Mouse (Mus musculus): ENCODE results near the gene Polrmt. TPM values are rescaled to one million over a fixed set of nuclear protein-coding genes. Genes with fewer than 3 reads are reported as not detected.

The Polrmt gene
- 48.3 and 50.6 TPM in 2 replicates for polyA plus RNA-seq (2015; fragmentation: Nextera tagmentation; extraction: Ambion mirVana)

DNA sequence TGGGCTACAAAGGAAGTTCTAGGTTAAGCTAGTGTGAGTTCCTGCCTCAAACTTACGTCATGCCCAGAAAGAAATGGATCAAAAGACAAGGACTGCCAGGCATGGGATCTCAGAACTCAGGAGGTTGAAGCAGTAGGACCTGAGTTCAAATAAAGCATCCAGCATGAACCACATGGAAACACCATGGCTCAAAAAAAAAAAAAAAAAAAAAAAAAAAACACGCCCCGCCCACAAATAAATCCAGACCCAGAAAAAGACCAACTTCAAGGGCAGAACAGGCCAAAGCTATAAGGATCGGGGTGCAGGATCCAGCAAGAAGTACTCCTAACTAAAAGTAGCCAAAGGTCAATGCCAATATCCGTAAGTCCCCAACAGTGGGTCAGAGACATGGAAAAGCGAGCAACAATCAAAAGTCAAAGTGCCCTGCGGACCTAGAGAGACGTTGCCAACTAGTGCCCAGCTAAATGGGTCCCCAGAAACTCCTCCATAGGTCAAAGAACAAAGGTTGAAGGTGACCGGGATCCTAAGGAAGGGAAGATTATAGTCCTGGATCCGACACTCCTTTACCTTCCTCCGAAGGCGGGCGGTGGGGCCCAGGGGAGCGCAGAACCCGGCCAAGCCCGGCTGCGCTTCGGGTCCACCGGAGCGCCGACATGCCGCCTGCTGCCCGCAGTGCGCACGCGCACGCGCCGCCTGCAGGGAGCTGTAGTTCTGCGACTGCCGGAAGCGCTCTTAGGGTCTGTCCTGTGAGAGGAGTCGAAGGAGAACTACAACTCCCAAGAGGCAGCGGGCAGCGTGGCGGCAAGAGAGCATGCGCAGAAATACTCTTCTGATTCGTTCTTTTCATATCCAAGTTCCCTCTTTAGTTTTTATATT, at the start of gene Polrmt:
Polrmt (minus strand) TSS at position 684 of the 876 bp plus-strand sequence.
- Histone ChIP-seq H3K36me3 (replicated peaks) (peaks cover 20% of the 10 kb centered on the region), H3K4me1 (peaks cover 17% of the 10 kb centered on the region), H3K9me3 (no peaks in the 10 kb centered on the region), H3K9ac (peak within 1 kb of the TSS; percentile 64), H3K27me3 (replicated peaks) (no peaks in the 10 kb centered on the region), H3K27ac (peak within 1 kb of the TSS; percentile 53; the same call in 1 of the 2 replicates), H3K4me2 (peak within 1 kb of the TSS; percentile 83), H3K4me3 (peak within 1 kb of the TSS; percentile 67)
- peak; percentile 95 for ATAC-seq (replicated peaks)
- 3% methylated on average over 38 of the region's 38 CpGs for WGBS

DNA sequence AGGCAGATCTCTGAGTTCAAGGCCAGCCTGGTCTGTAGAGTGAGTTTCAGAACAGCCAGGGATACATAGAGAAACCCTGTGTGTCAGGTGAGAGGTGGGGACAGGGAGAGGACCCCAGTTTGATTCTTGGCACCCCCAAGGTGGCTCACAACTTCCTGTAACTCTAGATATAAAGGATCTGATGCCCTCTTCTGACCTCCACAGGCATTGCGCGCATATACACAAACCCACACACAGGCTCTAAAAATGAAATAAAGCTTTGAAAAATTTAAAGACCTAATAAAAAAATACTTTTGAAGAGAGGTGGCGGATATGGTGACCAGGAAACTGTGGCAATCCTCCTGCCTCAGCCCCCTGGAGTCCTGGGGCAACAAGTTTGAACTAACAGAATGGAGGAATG, 49.5 kb upstream of the Polrmt start:
- no peak overlapping the region for H3K4me3 ChIP-seq
- H3K9ac ChIP-seq = no peak overlapping the region
- 0 out of 2 replicates have a peak overlapping the region, but pooled peaks have one; percentile 8 for H3K4me2 ChIP-seq
- no peaks in the 10 kb centered on the region for H3K9me3 ChIP-seq
- no peak overlapping the region for H3K27ac ChIP-seq
- peaks cover 51% of the 10 kb centered on the region for H3K4me1 ChIP-seq
- no peaks in the 10 kb centered on the region for H3K27me3 ChIP-seq (replicated peaks)
- 98% methylated on average over 3 of the region's 3 CpGs for whole genome bisulfite sequencing
- ATAC-seq (replicated peaks) = no peak
- H3K36me3 ChIP-seq (replicated peaks) = no peaks in the 10 kb centered on the region

- peak overlapping the region; percentile 94 for H3K9ac ChIP-seq
- H3K4me1 ChIP-seq = peaks cover 48% of the 10 kb centered on the region
- peak overlapping the region; percentile 92 for H3K4me3 ChIP-seq
- no peaks in the 10 kb centered on the region for H3K36me3 ChIP-seq (replicated peaks)
- H3K9me3 ChIP-seq = no peaks in the 10 kb centered on the region
- H3K27ac ChIP-seq = peak overlapping the region; percentile 92
- ATAC-seq (replicated peaks) = peak; percentile 16
- no peaks in the 10 kb centered on the region for H3K27me3 ChIP-seq (replicated peaks)
- under 1% methylated on average over 10 of the region's 10 CpGs for WGBS
- peak overlapping the region; percentile 88 for H3K4me2 ChIP-seq
Measured at GRCm38 (mm10) chr10:79794491-79794931, 48.1 kb upstream of the Polrmt start.

GRCm38 (mm10) chr10:79793738-79794490, 47.5 kb upstream of the Polrmt start:
- H3K36me3 ChIP-seq (replicated peaks) = no peaks in the 10 kb centered on the region
- WGBS = under 1% methylated on average over 37 of the region's 38 CpGs
- H3K9me3 ChIP-seq = no peaks in the 10 kb centered on the region
- H3K4me2 ChIP-seq = peak overlapping the region; percentile 88
- H3K27me3 ChIP-seq (replicated peaks) = no peaks in the 10 kb centered on the region
- H3K4me3 ChIP-seq = peak overlapping the region; percentile 92
- H3K4me1 ChIP-seq = peaks cover 45% of the 10 kb centered on the region
- H3K9ac ChIP-seq = peak overlapping the region; percentile 94
- ATAC-seq (replicated peaks) = peak; percentile 25
- H3K27ac ChIP-seq = peak overlapping the region; percentile 92

GRCm38 (mm10) chr10:79793051-79793737, 46.8 kb upstream of the Polrmt start, which contains the start of gene Palm:
Gene Palm, plus strand, starts transcription at chr10:79793572.
- WGBS = 7% methylated on average over 40 of the region's 51 CpGs
- H3K36me3 ChIP-seq (replicated peaks) = no peaks in the 10 kb centered on the region
- peak within 1 kb of the TSS; percentile 92 for H3K27ac ChIP-seq
- H3K4me2 ChIP-seq = peak within 1 kb of the TSS; percentile 88
- no peaks in the 10 kb centered on the region for H3K9me3 ChIP-seq
- H3K9ac ChIP-seq = peak within 1 kb of the TSS; percentile 94
- H3K4me1 ChIP-seq = peaks cover 40% of the 10 kb centered on the region
- peak within 1 kb of the TSS; percentile 92 for H3K4me3 ChIP-seq
- no peaks in the 10 kb centered on the region for H3K27me3 ChIP-seq (replicated peaks)
- peak; percentile 70 for ATAC-seq (replicated peaks)

DNA sequence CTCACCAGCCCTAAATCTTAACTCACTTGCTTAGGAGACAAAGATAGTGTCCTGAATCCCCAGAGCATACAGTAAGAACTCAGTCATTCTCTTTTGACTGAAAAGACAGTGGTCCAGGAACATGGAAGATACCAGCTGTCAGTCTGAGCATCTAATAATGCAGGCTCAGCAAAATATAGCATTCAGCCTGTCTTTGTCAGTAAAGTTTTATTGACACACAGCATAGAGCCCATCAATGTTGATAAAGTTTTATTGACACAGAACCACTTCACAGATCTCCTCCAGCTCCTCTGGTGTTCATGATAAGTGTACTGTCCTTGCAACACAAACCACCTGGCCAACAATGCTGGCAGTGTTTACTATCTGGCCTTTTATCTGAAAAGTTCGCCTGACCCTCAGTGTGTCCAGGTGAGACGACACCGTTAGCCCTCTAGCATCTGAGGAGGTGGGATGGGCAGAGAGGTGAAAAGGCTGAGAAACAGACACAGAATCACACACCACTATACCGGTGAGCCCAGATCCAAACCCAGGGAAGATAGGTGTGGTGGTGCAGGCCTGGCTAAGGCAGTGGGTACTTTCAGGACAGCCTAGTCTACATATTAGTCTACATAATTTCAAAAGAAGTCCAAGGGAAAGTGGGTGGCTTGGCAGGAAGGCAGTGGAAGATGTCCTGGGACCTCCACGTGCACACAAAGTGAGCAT, 46.1 kb upstream of the Polrmt start:
- Histone ChIP-seq H3K9me3 (no peaks in the 10 kb centered on the region), H3K36me3 (replicated peaks) (no peaks in the 10 kb centered on the region), H3K4me3 (no peak overlapping the region), H3K9ac (no peak overlapping the region), H3K4me2 (0 out of 2 replicates have a peak overlapping the region, but pooled peaks have one; percentile 88), H3K4me1 (peaks cover 35% of the 10 kb centered on the region), H3K27ac (no peak overlapping the region), H3K27me3 (replicated peaks) (no peaks in the 10 kb centered on the region)
- no peak for ATAC-seq (replicated peaks)
- 82% methylated on average over 5 of the region's 5 CpGs for WGBS

- Histone ChIP-seq H3K4me1 (peaks cover 20% of the 10 kb centered on the region), H3K27ac (no peak within 1 kb of the TSS), H3K9me3 (no peaks in the 10 kb centered on the region), H3K27me3 (replicated peaks) (0 out of 2 replicates have a peak, but pooled peaks cover 2% of the 10 kb centered on the region), H3K4me3 (no peak within 1 kb of the TSS), H3K4me2 (no peak within 1 kb of the TSS), H3K9ac (no peak within 1 kb of the TSS), H3K36me3 (replicated peaks) (no peaks in the 10 kb centered on the region)
- WGBS = 86% methylated on average over 4 of the region's 4 CpGs
- ATAC-seq (replicated peaks) = no peak
Measured at GRCm38 (mm10) chr10:79790861-79791260, 44.5 kb upstream of the Polrmt start, which contains the start of gene Prss57. Gene Prss57, minus strand, starts transcription at chr10:79790961.

DNA sequence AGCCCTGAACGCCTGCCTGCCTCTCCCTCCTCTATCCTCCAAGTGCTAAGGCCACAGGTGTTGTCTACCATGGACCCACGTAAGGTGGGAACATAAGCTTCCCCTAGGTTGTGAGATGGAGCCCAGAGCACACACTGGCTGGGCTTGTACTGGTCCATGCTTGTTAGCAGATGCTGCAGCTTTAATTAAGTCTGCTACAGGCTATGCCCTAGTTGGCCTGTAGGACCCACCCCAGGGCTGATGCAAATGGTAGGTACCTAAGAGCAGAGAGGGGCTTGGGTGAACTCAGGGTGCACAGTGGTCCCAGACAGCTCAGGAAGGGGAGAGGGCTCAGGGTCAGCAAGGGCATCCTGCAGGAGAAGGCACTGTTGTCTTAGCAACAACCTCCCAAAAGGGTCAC, 43.2 kb upstream of the Polrmt start:
- no peak overlapping the region for H3K27ac ChIP-seq
- no peaks in the 10 kb centered on the region for H3K9me3 ChIP-seq
- no peaks in the 10 kb centered on the region for H3K36me3 ChIP-seq (replicated peaks)
- WGBS = 54% methylated on average over 2 of the region's 2 CpGs
- H3K27me3 ChIP-seq (replicated peaks) = 0 out of 2 replicates have a peak, but pooled peaks cover 2% of the 10 kb centered on the region
- H3K4me3 ChIP-seq = no peak overlapping the region
- no peak overlapping the region for H3K9ac ChIP-seq
- no peak overlapping the region for H3K4me2 ChIP-seq
- peaks cover 8% of the 10 kb centered on the region; the same call in 1 of the 2 replicates for H3K4me1 ChIP-seq
- ATAC-seq (replicated peaks) = no peak

DNA sequence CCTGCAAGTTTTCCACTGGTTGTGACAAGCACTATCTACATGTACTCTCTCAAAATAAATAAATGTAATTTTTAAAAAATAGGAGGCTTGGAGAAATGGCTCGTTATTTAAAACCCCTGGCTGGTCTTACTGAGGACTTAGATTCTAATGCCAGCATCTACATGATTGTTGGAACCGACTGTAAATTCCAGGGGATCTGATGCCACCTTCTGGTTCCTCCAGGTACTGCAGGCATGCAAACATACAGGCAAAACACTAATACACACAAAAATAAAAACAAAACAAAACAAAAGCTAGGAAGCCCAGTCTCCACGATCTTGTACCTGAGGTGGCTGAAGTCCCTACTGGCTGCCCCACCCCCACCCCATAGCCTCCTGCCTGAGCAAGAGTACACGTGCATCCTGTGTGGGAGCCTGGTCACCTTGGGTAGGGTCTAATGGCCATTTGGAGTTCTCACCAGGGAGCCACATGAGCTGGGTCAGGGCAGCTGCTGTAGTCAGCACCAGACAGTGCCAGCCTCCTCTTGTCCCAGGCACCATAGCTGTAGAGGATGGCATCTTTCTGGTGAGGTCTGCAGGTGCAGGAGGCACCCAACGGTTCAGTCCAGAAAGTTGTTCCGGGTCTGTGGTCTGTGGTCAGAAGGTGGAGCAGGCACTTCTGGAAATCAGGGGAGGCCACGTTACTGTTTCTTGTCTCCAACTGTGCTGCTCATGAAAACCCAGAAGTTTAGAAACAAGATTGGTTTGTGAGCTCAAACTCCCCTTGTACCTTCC, 42.2 kb upstream of the Polrmt start:
- H3K27me3 ChIP-seq (replicated peaks) = 0 out of 2 replicates have a peak, but pooled peaks cover 2% of the 10 kb centered on the region
- H3K4me1 ChIP-seq = 0 out of 2 replicates have a peak, but pooled peaks cover 4% of the 10 kb centered on the region
- no peaks in the 10 kb centered on the region for H3K36me3 ChIP-seq (replicated peaks)
- H3K9ac ChIP-seq = no peak overlapping the region
- H3K27ac ChIP-seq = no peak overlapping the region
- WGBS = 33% methylated on average over 7 of the region's 7 CpGs
- no peak overlapping the region for H3K4me2 ChIP-seq
- no peak; the same call in 1 of the 2 replicates for ATAC-seq (replicated peaks)
- no peak overlapping the region for H3K4me3 ChIP-seq
- no peaks in the 10 kb centered on the region for H3K9me3 ChIP-seq

- WGBS = 37% methylated on average over 27 of the region's 27 CpGs
- no peak for ATAC-seq (replicated peaks)
- H3K9ac ChIP-seq = no peak overlapping the region
Measured at GRCm38 (mm10) chr10:79783920-79784800, 37.8 kb upstream of the Polrmt start.

More at GRCm38 (mm10) chr10:79783920-79784800, 37.8 kb upstream of the Polrmt start:
- Histone ChIP-seq H3K4me2 (no peak overlapping the region), H3K27me3 (replicated peaks) (peaks cover 18% of the 10 kb centered on the region), H3K9me3 (no peaks in the 10 kb centered on the region), H3K4me1 (peaks cover 10% of the 10 kb centered on the region), H3K36me3 (replicated peaks) (no peaks in the 10 kb centered on the region), H3K4me3 (no peak overlapping the region), H3K27ac (no peak overlapping the region)

All from midbrain, embryonic 15.5 days (tissue).